Mouse (Mus musculus) spleen, adult 2 months (tissue): ENCODE results near the gene Gmds.

Source experiments
- CTCF ChIP-seq: fragments of 200-500 bp; IDR thresholded peaks from 2 replicates; pipeline ENCODE4 v1.5.1; 2011; ENCODE audit warnings: mild to moderate bottlenecking, inconsistent platforms; ENCODE audit not compliant: insufficient read depth, insufficient read length, insufficient replicate concordance; ENCODE audit errors: extremely low read depth
- POLR2A ChIP-seq: fragments of 200-500 bp; IDR thresholded peaks from 2 replicates; pipeline ENCODE4 v1.6.1; 2011; ENCODE audit warnings: low read depth, low read length, inconsistent platforms

DNA sequence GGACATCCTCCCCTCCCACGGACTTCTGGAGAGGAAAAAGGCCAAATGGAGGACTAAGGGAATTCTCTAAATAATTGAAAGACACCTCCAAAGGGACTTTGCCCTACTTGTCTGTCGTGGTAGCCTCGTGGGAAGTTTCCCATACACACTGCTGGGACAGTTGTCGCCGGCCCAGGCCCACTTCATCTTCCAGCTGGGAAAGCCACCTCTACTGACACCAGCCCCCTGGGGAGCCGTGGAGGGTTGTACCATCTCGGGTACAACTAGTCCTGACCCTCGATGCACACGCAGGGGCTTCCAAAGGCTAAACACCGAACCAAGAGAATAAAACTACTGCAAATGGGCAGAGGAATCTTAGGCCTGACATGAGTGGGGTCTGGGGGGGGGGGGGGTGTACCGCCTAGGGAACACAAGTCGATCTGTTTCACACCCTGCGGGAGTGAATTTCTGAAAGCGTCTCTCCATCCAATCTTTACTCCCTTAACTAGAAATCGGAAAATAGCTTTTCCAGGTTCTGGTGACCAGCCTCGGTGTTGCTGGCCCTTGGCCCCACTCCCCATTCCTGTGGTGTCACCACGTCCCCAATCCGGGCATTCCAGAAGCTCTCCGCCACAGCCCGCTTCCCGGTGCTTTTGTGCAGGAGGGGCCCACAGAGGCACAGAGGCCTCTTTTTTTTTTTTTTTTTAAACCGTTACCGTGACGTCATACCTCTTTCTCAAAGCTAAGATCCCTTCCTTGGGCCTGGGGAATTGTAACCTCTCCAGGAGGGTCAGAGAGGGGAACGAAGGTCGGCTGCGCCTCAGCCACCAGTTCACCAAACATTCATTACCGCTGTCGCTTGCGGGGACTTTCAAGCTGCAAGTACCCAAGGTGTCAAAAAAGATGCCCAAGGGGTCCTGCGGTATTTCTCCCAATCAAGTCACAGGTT is 535.1 kb downstream of the Gmds start:
- TF ChIP-seq CTCF: no peak
- TF ChIP-seq POLR2A: no peak
